Comparison of ENCODE assay signal across 26 mouse cellular contexts in the genomic region with DNA sequence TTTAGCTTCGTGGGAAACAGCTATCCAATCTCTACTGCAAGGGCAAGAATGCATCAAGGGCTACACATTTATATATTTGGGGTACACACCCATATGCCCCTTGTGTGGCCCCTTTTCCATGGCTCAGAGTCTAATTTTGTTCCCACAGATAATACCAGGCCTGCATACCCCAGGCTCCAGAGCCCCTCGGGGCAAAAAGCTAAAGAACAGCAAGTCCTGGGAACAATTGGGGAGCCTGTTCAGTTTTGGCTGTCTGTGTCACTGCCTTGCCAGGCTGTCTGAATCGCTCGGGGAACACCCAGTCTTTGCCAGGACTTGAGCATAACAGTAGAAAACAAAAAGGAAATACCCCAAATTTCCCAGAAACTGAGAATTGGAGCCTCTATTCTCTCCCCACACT. TPM values are rescaled to one million over a fixed set of nuclear protein-coding genes. Genes with fewer than 3 reads are reported as not detected.
DNase-seq lines count a peak whose midpoint lies in the region; ATAC-seq and TF ChIP-seq lines count a peak whose summit lies in the region.
"Had no signal": no experiment of that assay in that cellular context is flagged by ENCODE, and none has a peak within 500 bp of the region (broad histone marks: within the 10 kb centered on the region; RNA-seq: fewer than 3 reads in every experiment).

No protein-coding gene starts in this region.

- no peaks in the 10 kb centered on the region; the same call in 1 of the 2 replicates for H3K9me3 ChIP-seq in heart, embryonic 11.5 days (replicated peaks; ENCODE audit: control insufficient read depth, low read length)
- H3K9me3 ChIP-seq: hindbrain, embryonic 15.5 days; intestine, embryonic 15.5 days; lung, embryonic 15.5 days; stomach, embryonic 15.5 days had no signal

- no peak overlapping the region for H3K27ac ChIP-seq in heart, embryonic 11.5 days (ENCODE audit: low read depth, low read length)
- H3K27ac ChIP-seq: hindbrain, embryonic 15.5 days; intestine, embryonic 15.5 days; limb, embryonic 13.5 days; lung, embryonic 15.5 days; midbrain, embryonic 10.5 days; stomach, embryonic 15.5 days had no signal

- H3K36me3 ChIP-seq in heart, embryonic 11.5 days (ENCODE audit: control insufficient read depth, insufficient read depth, low read length), result no peaks in the 10 kb centered on the region
- H3K36me3 ChIP-seq: heart, embryonic 12.5 days; hindbrain, embryonic 15.5 days; intestine, embryonic 15.5 days; limb, embryonic 13.5 days; lung, embryonic 15.5 days; midbrain, embryonic 10.5 days; stomach, embryonic 15.5 days had no signal

- no peak for ATAC-seq in heart, embryonic 11.5 days (replicated peaks; ENCODE audit: insufficient number of reproducible peaks, low FRiP score, low TSS enrichment)
- ATAC-seq: intestine, embryonic 15.5 days had no signal

- no peaks in the 10 kb centered on the region for H3K4me1 ChIP-seq in heart, embryonic 11.5 days (ENCODE audit: control insufficient read depth, insufficient read depth, low read length)
- H3K4me1 ChIP-seq: heart, embryonic 12.5 days; hindbrain, embryonic 15.5 days; intestine, embryonic 15.5 days; limb, embryonic 13.5 days; lung, embryonic 15.5 days; midbrain, embryonic 10.5 days; stomach, embryonic 15.5 days had no signal

- no peak overlapping the region for H3K4me3 ChIP-seq in heart, embryonic 11.5 days (ENCODE audit: low read depth, low read length)
- H3K4me3 ChIP-seq: erythroblast, embryonic 14.5 days; heart, embryonic 12.5 days; hindbrain, embryonic 15.5 days; intestine, embryonic 15.5 days; limb, embryonic 13.5 days; lung, embryonic 15.5 days; midbrain, embryonic 10.5 days; stomach, embryonic 15.5 days had no signal

- no peak for TF ChIP-seq POLR2A in brain, embryonic 14.5 days (IDR thresholded peaks at IDR 0.05; ENCODE audit: borderline replicate concordance, extremely low read depth, insufficient read depth, insufficient read length, poor library complexity, severe bottlenecking)

- WGBS in heart, embryonic 11.5 days (ENCODE audit: insufficient replicate concordance), result 71% methylated on average over 4 of the region's 4 CpGs

- peak; percentile 16 for DNase-seq in cerebellum, adult 9-11 months
- no peak for DNase-seq in cerebellum, postnatal 4 days (ENCODE audit: low spot score in 2 of 2)
- DNase-seq in heart, adult 11 months, result peak; percentile 88
- DNase-seq in left cerebral cortex, postnatal 14 days (ENCODE audit: low spot score in 2 of 2), result peak; percentile 11 to 36
- no peak for DNase-seq in left cerebral cortex, adult 8-10 months (ENCODE audit: low spot score in 2 of 2)
- DNase-seq in brain, embryonic 14.5 days (ENCODE audit: low read depth), result peak; percentile 43
- DNase-seq: adrenal gland, postnatal 36 days; cerebellum, adult 8-10 months; gastrocnemius, postnatal 25 days; heart, postnatal 4 days; kidney, adult 2 months; kidney, postnatal 36 days; right cerebral cortex, postnatal 14 days had no signal

- H3K9ac ChIP-seq in heart, embryonic 11.5 days (ENCODE audit: low read depth, low read length), result no peak overlapping the region
- H3K9ac ChIP-seq: heart, embryonic 12.5 days; hindbrain, embryonic 15.5 days; intestine, embryonic 15.5 days; limb, embryonic 13.5 days; lung, embryonic 15.5 days; stomach, embryonic 15.5 days had no signal

- intact Hi-C loops in left cerebral cortex, postnatal 14 days (cut with DNase I), result no loop called here

- TF ChIP-seq CTCF in brain, embryonic 14.5 days (IDR thresholded peaks at IDR 0.05; ENCODE audit: borderline replicate concordance, extremely low read depth, insufficient read depth, insufficient read length), result no peak

- H3K27me3 ChIP-seq in heart, embryonic 11.5 days (ENCODE audit: control insufficient read depth, insufficient read depth, low read length), result no peaks in the 10 kb centered on the region
- H3K27me3 ChIP-seq: heart, embryonic 12.5 days; hindbrain, embryonic 15.5 days; intestine, embryonic 15.5 days; limb, embryonic 13.5 days; lung, embryonic 15.5 days; stomach, embryonic 15.5 days had no signal

- no peak overlapping the region for H3K4me2 ChIP-seq in heart, embryonic 11.5 days
- H3K4me2 ChIP-seq: heart, embryonic 12.5 days; hindbrain, embryonic 15.5 days; intestine, embryonic 15.5 days; limb, embryonic 13.5 days; liver, embryonic 11.5 days; lung, embryonic 15.5 days; stomach, embryonic 15.5 days had no signal

RNA-seq across cellular contexts. Expression of gene Plce1, which starts 20.2 kb away (rescaled TPM):
- polyA plus RNA-seq in heart, embryonic 11.5 days (2014; fragmentation: Nextera tagmentation; extraction: Ambion mirVana), result 6.1 and 6.3 TPM in 2 replicates
- 1 to 10 TPM; 6.1 to 6.8 TPM for total RNA-seq in left cerebral cortex, postnatal 14 days (2021)
- total RNA-seq in left cerebral cortex, adult 8-10 months (2022), result 10 to 100 TPM in 2 of 4 experiments, 1 to 10 TPM in 2; 6.1 to 12.6 (median 8.8) TPM
- polyA plus RNA-seq in brain, embryonic 14.5 days (2012; rRNA removed), result 4.9 and 6.2 TPM in 2 replicates
- total RNA-seq: common myeloid progenitor, adult 5-6 weeks; MEL; monocyte, adult 5-6 weeks had no signal
- polyA plus RNA-seq: erythroblast, embryonic 14.5 days had no signal

Comparison
In these comparisons a context has a peak if more than half of its experiments do, and no peak if none do; other contexts are left out.
1. DNase-seq: peak in cerebellum, adult 9-11 months (single experiment), heart, adult 11 months (single experiment), left cerebral cortex, postnatal 14 days (2 of 2) and brain, embryonic 14.5 days (single experiment); none in cerebellum, postnatal 4 days (0 of 2) and left cerebral cortex, adult 8-10 months (0 of 2).